ENCODE assay signal across 8 mouse cellular contexts in the genomic region with DNA sequence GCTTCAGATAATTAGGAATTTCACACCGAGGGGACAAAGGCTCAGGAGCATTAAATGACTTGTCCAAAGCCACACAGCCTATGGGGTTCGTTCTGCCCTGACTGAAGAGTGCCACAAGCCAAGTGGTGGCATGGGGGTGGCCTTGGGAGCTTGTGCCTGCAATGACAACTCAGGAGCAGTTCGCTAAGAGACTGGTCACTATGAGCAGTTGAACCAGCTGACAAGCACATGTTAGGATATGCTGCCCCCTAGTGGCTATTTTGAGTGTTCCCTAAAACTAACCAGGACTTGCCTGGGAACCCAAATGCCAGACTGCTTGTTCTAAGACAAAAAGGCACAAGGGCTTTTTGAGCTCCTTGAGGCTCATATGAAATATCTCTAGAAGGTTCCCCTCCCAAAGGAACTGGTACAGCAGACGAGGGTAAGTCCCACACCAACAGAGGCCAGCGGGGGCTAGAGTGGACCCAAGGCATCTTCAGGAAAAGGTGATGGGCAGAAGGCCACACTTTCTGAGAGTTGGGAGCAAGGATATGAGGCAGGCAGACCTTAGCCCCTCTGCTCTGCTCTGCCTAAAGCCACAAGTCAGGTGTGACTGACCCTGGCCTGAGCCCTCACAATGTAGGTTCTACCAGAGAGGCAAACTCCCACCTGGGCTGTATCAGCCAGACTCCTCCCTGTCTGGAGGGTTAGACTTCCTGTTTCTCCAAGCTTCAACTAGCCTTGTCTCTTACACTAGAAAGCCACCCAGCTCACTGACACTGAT. TPM values are rescaled to one million over a fixed set of nuclear protein-coding genes. Genes with fewer than 3 reads are reported as not detected.
DNase-seq lines count a peak whose midpoint lies in the region; ATAC-seq and TF ChIP-seq lines count a peak whose summit lies in the region.

No protein-coding gene starts in this region.

- no peak overlapping the region for H3K9ac ChIP-seq in forebrain, embryonic 14.5 days (ENCODE audit: low read length)

- ATAC-seq in frontal cortex, adult (ENCODE audit: low TSS enrichment) = peak; percentile 56; the same call in 1 of the 2 replicates
- ATAC-seq in G1E (ENCODE audit: extremely low read depth, insufficient number of reproducible peaks, low FRiP score, poor library complexity, severe bottlenecking) = no peak; the same call in 1 of the 2 replicates
- peak; percentile 62; the same call in 1 of the 2 replicates for ATAC-seq in forebrain, embryonic 14.5 days

- WGBS in forebrain, embryonic 14.5 days = 34% methylated on average over 5 of the region's 5 CpGs

- peaks cover 4% of the 10 kb centered on the region for H3K9me3 ChIP-seq in G1E (replicated peaks)
- no peaks in the 10 kb centered on the region for H3K9me3 ChIP-seq in forebrain, embryonic 14.5 days (replicated peaks; ENCODE audit: control insufficient read depth, low read length)

- H3K36me3 ChIP-seq in G1E (replicated peaks) = no peaks in the 10 kb centered on the region
- no peaks in the 10 kb centered on the region for H3K36me3 ChIP-seq in forebrain, embryonic 14.5 days (ENCODE audit: control insufficient read depth, insufficient read depth, low read length)

- DNase-seq in frontal cortex, postnatal 25 days (ENCODE audit: low spot score in 2 of 2) = no peak
- peak; percentile 38 for DNase-seq in G1E (ENCODE audit: low spot score)
- DNase-seq in cerebellum, adult 11 months = peak; percentile 51
- DNase-seq in forebrain, embryonic 14.5 days (ENCODE audit: low spot score) = peak; percentile 90
- DNase-seq in kidney, postnatal 10 days = peak; percentile 73
- DNase-seq in lung, postnatal 36 days = peak; percentile 88
- DNase-seq in right cerebral cortex, postnatal 36 days (ENCODE audit: low spot score in 2 of 2) = peak; percentile 47 to 50

- peaks cover 26% of the 10 kb centered on the region for H3K27me3 ChIP-seq in G1E (ENCODE audit: insufficient read depth, low read length)
- no peaks in the 10 kb centered on the region; the same call in 1 of the 2 replicates for H3K27me3 ChIP-seq in forebrain, embryonic 14.5 days (replicated peaks; ENCODE audit: control insufficient read depth, insufficient read depth, low read length)

- peaks cover 5% of the 10 kb centered on the region for H3K4me1 ChIP-seq in G1E (ENCODE audit: insufficient read depth, low read depth, low read length)
- no peaks in the 10 kb centered on the region for H3K4me1 ChIP-seq in forebrain, embryonic 14.5 days (ENCODE audit: control insufficient read depth, insufficient read depth, low read length)

- H3K27ac ChIP-seq in forebrain, embryonic 14.5 days (ENCODE audit: low read depth, low read length) = no peak overlapping the region

- H3K4me3 ChIP-seq in G1E (ENCODE audit: low read depth, low read length) = no peak overlapping the region
- H3K4me3 ChIP-seq in forebrain, embryonic 14.5 days (ENCODE audit: low read depth, low read length) = no peak overlapping the region

- TF ChIP-seq CTCF in G1E (IDR thresholded peaks at IDR 0.05; ENCODE audit: low read depth, low read length) = peak; percentile 55

- no peak overlapping the region for H3K4me2 ChIP-seq in forebrain, embryonic 14.5 days (ENCODE audit: low read length)

RNA-seq across cellular contexts. Expression of gene Mtfp1, which starts 11.7 kb away (rescaled TPM):
- total RNA-seq in G1E (2014; fragmentation: Nextera tagmentation) (5.4 and 6.5 TPM in 2 replicates), G1E (2017) (10.5 and 12.7 TPM in 2 replicates)
- polyA plus RNA-seq in G1E (2012) = 12.3 and 14.2 TPM in 2 replicates
- 6.7 and 7.8 TPM in 2 replicates for polyA plus RNA-seq in forebrain, embryonic 14.5 days (2014; fragmentation: Nextera tagmentation; extraction: Ambion mirVana)

RNA-seq across cellular contexts. Expression of gene Sec14l3, which starts 18.9 kb away (rescaled TPM):
- total RNA-seq in G1E (2014; fragmentation: Nextera tagmentation) (not detected in 2 replicates), G1E (2017) (0.11 TPM in 1 of 2 replicates, not detected in the other)
- not detected in 2 replicates for polyA plus RNA-seq in G1E (2012)
- 0.52 and 1.1 TPM in 2 replicates for polyA plus RNA-seq in forebrain, embryonic 14.5 days (2014; fragmentation: Nextera tagmentation; extraction: Ambion mirVana)

RNA-seq across cellular contexts. Expression of gene Sec14l2, which starts 39.7 kb away (rescaled TPM):
- total RNA-seq in G1E (2014; fragmentation: Nextera tagmentation) = 13.7 and 13.8 TPM in 2 replicates
- total RNA-seq in G1E (2017) = 4.6 and 6.6 TPM in 2 replicates
- 3.3 and 3.5 TPM in 2 replicates for polyA plus RNA-seq in G1E (2012)
- 1.1 and 1.4 TPM in 2 replicates for polyA plus RNA-seq in forebrain, embryonic 14.5 days (2014; fragmentation: Nextera tagmentation; extraction: Ambion mirVana)

RNA-seq across cellular contexts. Expression of gene Rnf215, which starts 51.5 kb away (rescaled TPM):
- total RNA-seq in G1E (2014; fragmentation: Nextera tagmentation) (2.8 and 4.0 TPM in 2 replicates), G1E (2017) (10.5 and 12.9 TPM in 2 replicates)
- polyA plus RNA-seq in G1E (2012) = 4.5 and 5.1 TPM in 2 replicates
- 44.3 and 45.5 TPM in 2 replicates for polyA plus RNA-seq in forebrain, embryonic 14.5 days (2014; fragmentation: Nextera tagmentation; extraction: Ambion mirVana)

RNA-seq across cellular contexts. Expression of gene Sec14l4, which starts 52.2 kb away (rescaled TPM):
- not detected in 2 replicates for total RNA-seq in G1E (2014; fragmentation: Nextera tagmentation)
- total RNA-seq in G1E (2017) = 0.06 and 0.11 TPM in 2 replicates
- not detected in 2 replicates for polyA plus RNA-seq in G1E (2012)
- polyA plus RNA-seq in forebrain, embryonic 14.5 days (2014; fragmentation: Nextera tagmentation; extraction: Ambion mirVana) = not detected in 2 replicates

Comparison
In these comparisons a context has a peak if more than half of its experiments do, and no peak if none do; other contexts are left out.
1. DNase-seq: peak in G1E (single experiment), cerebellum, adult 11 months (single experiment), forebrain, embryonic 14.5 days (single experiment), kidney, postnatal 10 days (single experiment), lung, postnatal 36 days (single experiment) and right cerebral cortex, postnatal 36 days (2 of 2); none in frontal cortex, postnatal 25 days (0 of 2).